Mouse (Mus musculus): ENCODE results near the gene Faim2.

Gene Faim2

GRCm38 (mm10) chr15:99469067-99469466 lies 58.9 kb downstream of the Faim2 start:
- in situ Hi-C loops (cut with MboI, MseI) = loop anchor here (5.0 kb wide), 1 partner anchor 37 kb away; no protein-coding TSS in a partner anchor

GRCm38 (mm10) chr15:99463194-99463593 lies 64.8 kb downstream of the Faim2 start:
- in situ Hi-C loops (cut with MboI, MseI) = no loop called here

DNA sequence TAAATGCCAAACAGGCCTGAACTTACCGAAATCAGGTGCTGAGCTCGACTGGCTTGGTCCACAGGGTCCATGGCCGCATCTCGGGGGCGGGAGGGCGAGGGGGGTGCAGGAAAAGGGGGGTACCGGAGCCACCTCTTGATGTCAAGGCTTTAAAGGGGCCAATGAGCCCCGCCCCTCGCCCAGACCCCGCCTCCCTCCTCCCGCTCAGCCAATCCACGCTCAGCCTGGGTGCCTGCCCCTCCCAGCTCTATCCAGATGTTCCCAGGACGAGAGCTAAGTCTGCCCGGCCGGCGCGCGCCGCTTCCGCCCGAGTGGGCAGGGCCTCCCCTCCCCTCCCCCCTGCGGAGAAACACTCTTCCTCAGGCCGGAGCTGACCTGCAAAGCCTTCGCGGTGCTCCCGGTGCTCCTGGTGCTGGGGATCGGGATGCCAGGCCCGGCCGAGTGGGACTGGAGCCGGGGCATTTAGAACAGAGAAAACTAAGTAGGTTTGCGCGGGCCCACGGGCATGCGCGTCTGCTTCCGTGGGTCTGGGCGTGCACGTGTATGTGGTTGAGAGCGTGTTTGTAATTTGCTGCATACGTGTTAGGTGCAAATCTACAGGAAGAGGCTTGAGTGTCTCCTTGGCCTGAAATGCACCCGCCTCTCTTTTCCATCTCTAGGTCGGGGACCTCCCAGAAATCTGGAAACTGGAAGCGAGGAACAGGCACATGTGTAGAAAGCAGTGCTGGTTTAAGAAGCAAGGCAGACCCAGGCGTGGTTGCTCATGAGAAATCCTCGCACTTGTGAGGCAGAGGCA lies 70.2 kb downstream of the Faim2 start, which contains the start of gene Nckap5l:
TSS of gene Nckap5l (minus strand) at position 143 of the 796 bp plus-strand sequence.
- in situ Hi-C loops (cut with MboI, MseI) = loop anchor here (5.0 kb wide), 1 partner anchor 716 kb away; no protein-coding TSS in a partner anchor

DNA sequence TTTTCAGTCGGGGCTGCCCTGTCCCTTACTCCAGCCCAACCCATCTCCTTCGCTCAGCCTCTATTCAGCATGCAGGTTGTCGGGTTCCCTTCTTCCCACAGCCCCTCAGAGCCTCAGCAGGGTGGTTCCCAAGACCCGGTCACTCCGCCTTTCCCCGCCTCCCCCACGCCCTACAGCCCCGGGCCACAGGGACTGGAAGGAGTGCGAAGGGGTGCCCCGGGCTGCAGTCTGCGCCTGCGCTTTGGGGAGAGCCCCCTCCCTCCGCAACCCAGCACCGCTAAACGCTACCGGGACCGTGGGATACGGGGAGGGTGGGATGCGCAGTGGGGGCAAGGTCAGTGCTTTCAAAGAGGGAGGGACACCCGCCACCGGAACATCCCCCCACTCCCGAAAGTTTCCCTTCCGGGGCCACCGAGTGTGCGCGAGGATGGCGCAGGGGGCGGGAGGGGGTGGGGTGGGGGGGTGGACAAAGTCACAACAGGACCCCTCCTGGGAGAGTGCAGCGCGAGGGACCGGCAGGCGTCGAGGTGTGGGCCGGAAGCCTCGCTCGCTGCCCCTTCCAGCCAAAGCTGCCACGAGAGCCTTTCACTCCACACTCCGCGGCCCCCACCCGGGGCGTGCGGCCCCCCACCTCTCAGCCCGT lies 70.9 kb downstream of the Faim2 start:
- in situ Hi-C loops (cut with MboI, MseI) = loop anchor here (5.0 kb wide), 1 partner anchor 715 kb away; no protein-coding TSS in a partner anchor

DNA sequence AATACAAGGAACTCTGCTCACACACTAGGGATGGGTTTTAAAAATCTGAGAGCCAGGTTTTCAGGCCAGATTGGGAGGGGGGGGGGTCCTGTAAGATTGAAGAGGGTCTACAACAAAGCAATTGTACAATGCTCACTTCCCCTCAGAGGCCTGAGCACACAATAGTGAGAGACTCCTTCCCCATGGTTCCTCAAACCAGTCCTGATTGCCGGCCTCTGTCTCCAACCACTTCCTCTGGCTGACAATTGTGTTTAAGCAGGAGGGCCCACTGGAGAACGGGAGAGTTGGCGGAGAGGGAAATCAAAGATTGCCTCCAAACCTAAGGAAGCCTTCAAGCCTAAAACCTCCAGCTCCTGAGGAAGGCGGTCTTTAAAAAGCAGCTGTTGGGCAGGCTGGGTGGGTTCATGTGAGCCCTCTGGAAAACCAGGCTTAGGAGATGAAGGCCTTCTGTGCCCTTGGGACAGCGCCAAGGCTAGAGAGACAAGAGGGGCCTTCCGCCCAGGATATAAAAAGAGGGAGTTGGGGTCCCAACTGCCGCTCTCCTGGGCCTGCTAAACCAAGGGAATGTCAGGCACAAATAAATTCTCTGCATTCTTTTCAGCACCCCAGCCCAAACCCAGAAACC lies 71.5 kb downstream of the Faim2 start:
- in situ Hi-C loops (cut with MboI, MseI) = loop anchor here (5.0 kb wide), 1 partner anchor 714 kb away; no protein-coding TSS in a partner anchor

GRCm38 (mm10) chr15:99455415-99455814 lies 72.5 kb downstream of the Faim2 start:
- in situ Hi-C loops (cut with MboI, MseI) = loop anchor here (5.0 kb wide), 1 partner anchor 713 kb away; no protein-coding TSS in a partner anchor

DNA sequence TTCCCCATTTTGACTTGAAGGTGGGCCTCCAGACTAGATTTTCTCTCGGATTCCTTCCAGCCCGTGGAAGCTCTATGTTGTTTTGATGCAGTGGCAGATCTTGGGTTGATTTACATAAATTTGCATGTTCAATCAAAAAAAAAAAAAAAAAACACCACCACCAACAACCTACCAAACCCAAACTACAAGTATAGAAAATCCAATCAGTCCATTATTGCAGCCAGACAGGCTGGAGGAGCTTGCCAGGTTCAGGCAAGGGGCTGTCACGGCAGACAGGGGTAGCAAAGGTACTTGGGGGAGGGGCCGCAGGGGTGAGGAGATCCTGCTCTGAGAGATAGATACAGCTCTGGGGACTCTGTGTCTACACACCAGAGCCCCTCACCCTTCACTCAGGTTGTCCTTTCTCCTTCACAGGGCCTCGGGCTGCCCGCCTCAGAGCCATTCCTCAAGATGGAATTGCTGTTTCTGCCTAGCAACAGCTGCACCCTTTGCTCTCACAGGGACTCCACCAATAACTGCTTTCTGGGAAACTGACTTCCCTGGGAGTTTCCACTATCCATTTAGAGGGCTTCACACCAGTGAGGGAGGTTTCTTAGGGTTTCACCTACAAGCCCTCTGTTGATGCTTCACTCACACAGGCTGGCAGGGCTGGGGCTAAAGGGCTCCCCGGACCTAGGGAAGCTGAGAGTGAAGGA lies 73.2 kb downstream of the Faim2 start:
- in situ Hi-C loops (cut with MboI, MseI) = loop anchor here (5.0 kb wide), 1 partner anchor 712 kb away; no protein-coding TSS in a partner anchor

- in situ Hi-C loops (cut with MboI, MseI) = no loop called here
Observed at GRCm38 (mm10) chr15:99453153-99453900, 74.6 kb downstream of the Faim2 start.

DNA sequence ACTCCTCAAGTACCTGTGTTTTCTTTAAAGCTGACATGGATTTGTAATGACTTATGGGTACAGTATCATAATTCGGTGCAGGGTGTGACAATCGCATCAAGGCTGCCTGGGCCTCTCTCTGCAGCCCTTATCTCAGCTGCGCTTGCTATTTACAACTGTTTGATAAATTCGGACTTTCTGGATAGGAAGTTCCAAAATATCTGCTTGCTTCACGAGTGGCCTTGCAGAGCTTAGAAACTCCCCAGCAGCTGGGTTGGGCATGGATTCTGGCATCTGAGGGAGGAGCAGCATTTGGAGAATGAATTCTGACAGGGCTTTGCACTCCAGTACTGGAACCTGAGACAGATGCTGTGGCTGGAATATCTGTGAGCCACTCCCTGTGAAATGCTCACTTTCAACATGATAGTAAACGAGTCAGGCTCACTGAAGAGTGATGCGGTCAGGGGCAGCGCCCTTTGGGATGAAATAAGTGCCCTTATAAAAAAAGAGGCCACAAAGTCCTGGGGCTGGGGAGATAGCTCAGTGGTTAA lies 78.1 kb downstream of the Faim2 start:
- in situ Hi-C loops (cut with MboI, MseI) = no loop called here

GRCm38 (mm10) chr15:99449131-99449750 lies 78.7 kb downstream of the Faim2 start:
- in situ Hi-C loops (cut with MboI, MseI) = no loop called here

All from regulatory T cell (primary cell).